Mouse (Mus musculus): Measurements from ENCODE around the gene Ptpn14.

Gene Ptpn14

GRCm38 (mm10) chr1:189903169-189903568, 175.1 kb downstream of the Ptpn14 start:
- DNase-seq (ENCODE audit: low spot score), result no peak

DNA sequence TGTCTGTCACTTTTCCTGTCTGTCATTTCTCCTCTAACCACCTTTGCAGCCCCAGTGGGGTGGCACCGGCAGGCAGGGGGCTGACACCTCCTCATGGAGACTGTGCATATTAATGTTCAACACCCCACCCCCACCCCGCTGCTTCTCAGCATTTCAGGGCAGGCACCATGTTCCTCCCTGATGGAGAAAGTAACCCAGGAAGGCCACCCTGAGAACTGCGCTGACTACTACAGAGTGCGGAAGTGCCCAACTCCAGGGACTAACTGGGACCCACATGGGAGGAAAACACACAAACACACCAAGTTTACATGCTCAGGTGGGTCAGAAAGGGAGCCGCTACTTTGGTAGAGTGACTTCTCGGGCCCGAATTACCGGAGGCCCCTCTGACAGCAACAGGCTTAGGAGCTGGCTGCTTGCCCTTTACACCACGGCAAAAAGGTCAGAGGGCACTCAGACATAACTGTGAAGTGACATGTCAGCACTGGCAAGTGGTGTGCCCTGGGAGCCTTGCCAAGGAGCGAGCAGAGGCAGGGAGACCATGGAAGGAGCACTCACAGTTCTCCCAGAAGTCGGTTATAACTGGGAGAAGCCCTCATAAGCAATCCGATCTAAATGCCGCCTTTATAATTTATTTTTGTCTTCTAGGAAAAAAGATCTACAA, 182.7 kb downstream of the Ptpn14 start:
- no peak for DNase-seq (ENCODE audit: low spot score)

GRCm38 (mm10) chr1:189913093-189913760, 185.2 kb downstream of the Ptpn14 start:
- no peak for DNase-seq (ENCODE audit: low spot score)

GRCm38 (mm10) chr1:189916422-189917125, 188.5 kb downstream of the Ptpn14 start:
- DNase-seq (ENCODE audit: low spot score), result no peak

GRCm38 (mm10) chr1:189917126-189917500, 189.0 kb downstream of the Ptpn14 start:
- DNase-seq (ENCODE audit: low spot score), result no peak

DNA sequence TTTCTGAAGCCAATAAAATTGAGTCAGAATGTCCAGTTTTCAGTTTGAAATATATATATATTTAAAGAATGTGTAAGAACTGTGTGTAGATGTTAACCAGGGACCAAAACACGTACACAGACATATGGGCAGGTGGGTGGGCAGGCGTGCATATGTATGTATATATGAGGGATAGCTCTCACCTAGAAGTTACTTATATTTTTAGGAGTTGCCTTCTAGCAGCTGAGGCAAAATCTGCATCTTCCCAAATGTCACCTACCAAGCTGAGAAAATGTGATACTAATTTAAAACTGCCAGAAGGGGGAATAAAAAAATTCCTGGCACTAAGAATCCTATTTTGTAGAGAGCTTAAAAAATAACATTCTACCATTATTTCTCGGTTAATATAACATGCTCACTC, 191.7 kb downstream of the Ptpn14 start:
- no peak for DNase-seq (ENCODE audit: low spot score)

DNA sequence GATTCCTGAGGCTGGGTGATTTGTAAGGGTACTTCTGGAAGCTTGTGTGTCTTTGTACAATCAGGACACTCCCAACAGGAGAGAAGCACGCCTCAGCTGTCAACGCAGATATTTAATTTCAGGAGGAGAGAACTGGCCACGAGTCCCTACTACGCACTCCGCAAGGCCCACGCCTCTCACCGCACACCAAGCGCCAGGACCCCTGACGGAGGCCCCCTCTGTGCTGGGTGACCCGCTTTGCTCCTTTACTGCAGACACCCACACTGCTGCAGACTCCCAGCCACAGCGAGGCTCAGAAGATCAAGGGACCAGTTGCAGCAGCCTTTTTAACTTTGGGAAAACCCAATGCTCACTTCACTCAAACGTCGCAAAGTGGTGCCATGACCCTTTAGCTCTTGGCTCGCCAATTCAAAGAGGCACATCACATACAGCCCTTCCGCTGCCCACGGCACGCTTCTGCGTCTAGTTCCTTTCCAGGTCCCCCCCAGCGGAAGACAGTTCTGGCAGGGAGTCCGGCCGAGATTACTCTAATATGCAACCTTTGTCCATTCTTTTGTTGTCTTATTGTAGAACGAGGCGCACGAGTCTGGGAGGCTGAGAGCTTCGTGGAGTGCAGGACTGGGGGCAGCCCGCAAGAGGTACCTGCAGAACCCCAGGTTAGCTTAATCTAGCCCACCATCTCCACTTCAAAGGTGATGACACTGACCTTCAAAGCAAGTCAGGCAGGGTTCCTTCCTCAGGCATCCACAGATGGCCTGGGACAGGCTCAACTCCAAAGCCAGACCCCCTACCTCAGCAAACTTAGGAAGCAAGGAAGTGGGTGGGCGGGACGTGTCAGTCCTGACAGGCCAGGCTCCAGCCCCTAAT, 192.9 kb downstream of the Ptpn14 start:
- no peak for DNase-seq (ENCODE audit: low spot score)

GRCm38 (mm10) chr1:189921568-189921817, 193.4 kb downstream of the Ptpn14 start:
- DNase-seq (ENCODE audit: low spot score), result peak; percentile 40

DNA sequence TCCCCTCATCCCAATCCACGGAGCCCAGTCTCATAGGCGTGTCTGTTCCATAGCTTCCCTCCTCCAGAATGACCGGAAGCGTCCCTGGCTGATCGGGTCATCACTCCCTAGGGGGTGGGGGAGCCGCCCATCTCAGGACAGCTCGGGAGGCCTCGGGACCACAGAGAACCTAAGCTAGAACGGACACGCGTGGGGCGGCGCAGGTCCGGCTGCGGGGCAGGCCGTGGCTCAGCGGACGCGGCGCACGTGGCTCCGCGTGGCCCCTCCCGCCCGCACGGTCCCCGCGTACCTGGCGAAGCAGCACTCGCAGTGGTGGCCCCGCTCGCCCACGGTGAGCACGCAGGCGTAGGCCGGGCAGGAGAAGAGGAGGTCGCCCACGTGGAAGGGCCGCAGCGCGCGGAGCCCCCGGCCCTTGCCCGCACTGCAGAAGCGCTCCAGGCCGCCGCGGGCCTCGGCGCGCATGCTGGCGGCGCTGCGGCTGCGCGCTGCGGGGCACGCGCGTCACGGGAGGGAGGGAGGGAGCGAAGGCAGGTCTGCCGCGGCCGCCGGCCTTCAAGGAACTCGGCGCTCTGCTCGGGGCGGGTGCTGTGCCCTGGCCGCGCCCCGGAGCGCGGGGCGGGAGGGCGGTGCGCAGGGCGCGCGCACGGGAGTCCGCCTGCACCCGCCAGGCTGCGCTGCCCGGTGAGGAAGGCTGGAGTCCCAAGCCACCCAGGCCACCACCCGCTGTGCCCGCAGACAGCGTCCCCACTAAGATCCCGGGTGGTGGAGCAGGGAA, 193.9 kb downstream of the Ptpn14 start, which contains the start of gene Smyd2:
Gene Smyd2, minus strand, starts transcription at position 546 of the 775 bp plus-strand sequence.
- peak; percentile 79 for DNase-seq (ENCODE audit: low spot score)

GRCm38 (mm10) chr1:189922721-189923120, 194.7 kb downstream of the Ptpn14 start:
- no peak for DNase-seq (ENCODE audit: low spot score)

GRCm38 (mm10) chr1:189923157-189923556, 195.1 kb downstream of the Ptpn14 start:
- DNase-seq (ENCODE audit: low spot score), result no peak

GRCm38 (mm10) chr1:189923871-189924568, 196.0 kb downstream of the Ptpn14 start:
- no peak for DNase-seq (ENCODE audit: low spot score)

DNA sequence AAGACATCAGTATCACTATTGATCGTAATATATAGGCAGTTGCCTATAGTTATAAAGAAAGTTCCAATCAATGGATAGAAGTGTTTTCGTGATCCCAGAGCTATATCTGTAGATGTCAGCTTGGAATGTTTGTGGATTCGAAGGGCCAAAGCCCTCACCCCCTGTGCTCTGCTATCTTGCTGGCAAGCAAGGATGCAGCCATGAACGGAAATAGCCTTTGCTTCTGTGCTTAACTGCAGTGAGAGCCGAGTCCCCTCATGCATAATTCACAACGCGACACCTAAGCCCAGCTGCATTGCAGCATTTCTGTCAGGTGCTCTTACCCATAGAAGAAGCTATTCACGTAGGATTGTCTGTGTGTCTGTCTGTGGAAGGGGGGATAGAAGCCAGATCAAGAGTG, 198.2 kb downstream of the Ptpn14 start:
- no peak for DNase-seq (ENCODE audit: low spot score)
